Mouse (Mus musculus) heart, adult 2 months (tissue): ENCODE data around the gene Usb1.

ENCODE experiments used
- CTCF ChIP-seq: fragments of 200-600 bp; IDR thresholded peaks from 2 replicates; pipeline ENCODE4 v1.8.1; 2022; ENCODE audit warnings: antibody characterized with exemption, mild to moderate bottlenecking, moderate library complexity
- EP300 ChIP-seq: fragments of 200-500 bp; IDR thresholded peaks from 2 replicates; pipeline ENCODE4 v1.6.1; 2011; ENCODE audit warnings: low read depth, low read length, control low read depth; ENCODE audit not compliant: insufficient read depth
- POLR2A ChIP-seq: fragments of 200-500 bp; IDR thresholded peaks from 2 replicates; pipeline ENCODE4 v1.6.1; 2011; ENCODE audit warnings: mild to moderate bottlenecking, low read depth, low read length, control low read depth; ENCODE audit not compliant: insufficient read depth

DNA sequence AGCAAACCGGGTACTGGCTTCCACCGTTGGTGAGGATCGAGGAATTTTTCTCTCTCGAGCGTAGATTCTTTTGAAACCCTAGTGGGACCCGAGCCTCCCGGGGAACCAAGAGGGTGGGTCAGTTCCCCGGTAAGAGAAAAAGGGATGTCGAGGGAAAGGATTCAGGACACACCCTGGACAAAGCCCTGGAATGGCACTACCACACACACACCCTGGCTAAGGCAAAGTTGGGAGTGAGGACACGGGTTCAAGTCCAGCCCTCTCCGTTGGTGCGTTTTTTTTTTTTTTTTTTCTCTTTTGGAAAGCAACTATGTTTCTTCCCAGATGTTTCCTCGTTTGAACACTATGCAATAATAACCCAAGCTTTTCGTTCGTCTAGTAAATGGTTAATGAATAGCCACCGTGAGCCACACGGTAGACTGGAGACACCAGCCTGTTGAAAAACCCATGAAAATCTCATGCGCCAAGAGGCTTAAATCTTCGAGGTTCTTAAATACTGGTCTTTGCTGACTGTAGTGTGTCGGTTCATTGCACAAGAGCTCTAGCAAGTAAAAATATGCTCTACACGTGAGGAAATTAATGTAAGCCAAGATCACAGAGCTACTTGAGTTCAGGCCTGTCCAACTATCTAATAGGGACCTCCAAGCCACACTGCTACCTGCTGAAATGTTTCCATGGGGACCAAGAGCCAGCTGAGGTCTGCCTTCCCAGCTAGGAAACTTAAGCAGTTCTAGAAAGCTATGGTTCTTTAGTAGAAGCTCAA lies 534 bp downstream of the Usb1 start:
- TF ChIP-seq EP300 (no peak), CTCF (no peak), POLR2A (no peak)
